Mouse (Mus musculus) ES-E14 (cell line): ENCODE measurements at regions not wholly inside any gene's neighbourhood (a gene's known extent, or its start where the extent isn't known, plus 50 kb on each side); places are given as distances from the start of the nearest gene placed in this dataset.

ENCODE experiments used
- HCFC1 ChIP-seq: IDR thresholded peaks from 2 replicates; pipeline ENCODE4 v1.6.1; 2012; ENCODE audit warnings: low read length, inconsistent platforms, borderline replicate concordance; ENCODE audit not compliant: insufficient read depth
- MAFK ChIP-seq: IDR thresholded peaks from 2 replicates; pipeline ENCODE4 v1.6.1; 2014; ENCODE audit warnings: mild to moderate bottlenecking, low read depth, low read length, inconsistent platforms; ENCODE audit not compliant: insufficient read depth
- ZNF384 ChIP-seq: IDR thresholded peaks from 2 replicates; pipeline ENCODE4 v1.6.1; 2012; ENCODE audit warnings: low read depth, low read length, inconsistent platforms

GRCm38 (mm10) chr8:26630544-26630943 lies 346.6 kb upstream of the Zfp703 start:
- TF ChIP-seq ZNF384 (no peak), MAFK (no peak), HCFC1 (no peak)
